Mouse (Mus musculus) spleen, adult 2 months (tissue): ENCODE results near the gene Apba1. TPM values are rescaled to one million over a fixed set of nuclear protein-coding genes. Genes with fewer than 3 reads are reported as not detected.

Experiments
- DNase-seq, 2 experiments: peaks; one replicate each; pipeline versions ENCODE4 v3.0.0 to v3.0.0-alpha.2; 2012 to 2021; ENCODE audit warnings: low spot score in 2 of 2, low read depth in 1 of 2
- H3K27ac ChIP-seq: fragments of 200-500 bp; 2 replicates; pipeline ENCODE4 v1.5.1; 2012; ENCODE audit warnings: low read length, inconsistent platforms; ENCODE audit not compliant: insufficient read depth
- H3K27me3 ChIP-seq: fragments of 200-500 bp; 2 replicates; pipeline ENCODE4 v1.6.1; 2012; ENCODE audit warnings: mild to moderate bottlenecking, moderate library complexity, low read length, inconsistent platforms; ENCODE audit not compliant: control insufficient read depth, insufficient read depth
- H3K36me3 ChIP-seq: fragments of 200-500 bp; 2 replicates; pipeline ENCODE4 v1.6.1; 2012; ENCODE audit warnings: mild to moderate bottlenecking, low read length, inconsistent platforms; ENCODE audit not compliant: control insufficient read depth, insufficient read depth
- H3K4me1 ChIP-seq: fragments of 200-500 bp; 2 replicates; pipeline ENCODE4 v1.6.1; 2011; ENCODE audit warnings: inconsistent platforms; ENCODE audit not compliant: control insufficient read depth, insufficient read depth, insufficient read length
- H3K4me3 ChIP-seq: fragments of 200-500 bp; 2 replicates; pipeline ENCODE4 v1.5.1; 2011; ENCODE audit warnings: mild to moderate bottlenecking, inconsistent platforms; ENCODE audit not compliant: insufficient read depth, insufficient read length; ENCODE audit errors: extremely low read depth
- CTCF ChIP-seq: fragments of 200-500 bp; IDR thresholded peaks from 2 replicates; pipeline ENCODE4 v1.5.1; 2011; ENCODE audit warnings: mild to moderate bottlenecking, inconsistent platforms; ENCODE audit not compliant: insufficient read depth, insufficient read length, insufficient replicate concordance; ENCODE audit errors: extremely low read depth
- POLR2A ChIP-seq: fragments of 200-500 bp; IDR thresholded peaks from 2 replicates; pipeline ENCODE4 v1.6.1; 2011; ENCODE audit warnings: low read depth, low read length, inconsistent platforms
- WGBS: fragments of 180-500 bp; shearing (Covaris S2); methylation state at CpG from one replicate; pipeline ENCODE4 v1.1.7; 2018; 5-methylcytosine and 5-hydroxymethylcytosine counted together
- polyA plus RNA-seq: library from polyadenylated mRNA; depleted of rRNA; stranded (reverse); fragments of >200 nt; gene quantifications from 2 replicates; pipeline ENCODE4 v1.2.3, GENCODE M21; 2012; rRNA removed

The Apba1 gene
- polyA plus RNA-seq, 1 experiment = 2.1 TPM

DNA sequence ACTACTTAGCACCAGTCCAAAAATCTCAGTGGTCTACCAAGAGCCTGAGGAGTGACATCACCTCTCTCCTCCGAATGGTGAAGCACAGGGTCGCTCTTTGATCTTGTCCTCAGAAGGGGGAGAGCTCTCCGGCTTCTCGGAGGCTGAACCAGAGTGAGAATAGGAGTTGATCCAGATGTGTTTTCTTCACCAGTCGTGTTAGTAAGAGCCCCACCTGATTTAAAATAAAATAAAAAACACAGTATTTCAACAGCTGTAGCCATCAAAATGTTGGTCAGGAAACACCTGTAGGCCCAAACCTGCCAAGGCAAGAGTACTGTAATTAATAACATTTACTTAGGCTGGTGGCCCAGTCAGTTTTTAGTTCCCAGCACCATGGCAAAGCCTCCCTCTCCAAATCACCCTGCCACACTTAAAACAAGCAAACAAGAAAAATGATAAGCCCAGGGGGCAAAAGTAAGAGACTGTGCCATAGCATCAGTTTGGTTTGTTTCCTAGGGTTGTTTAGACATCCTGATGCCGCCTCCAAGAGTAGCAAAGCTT lies 219.3 kb downstream of the Apba1 start:
- H3K36me3 ChIP-seq = no peaks in the 10 kb centered on the region
- DNase-seq = no peak
- H3K4me1 ChIP-seq = no peaks in the 10 kb centered on the region
- no peaks in the 10 kb centered on the region for H3K27me3 ChIP-seq
- 80% methylated on average over 6 of the region's 6 CpGs for WGBS
- TF ChIP-seq CTCF (no peak), POLR2A (no peak)
- H3K27ac ChIP-seq = no peak overlapping the region
- H3K4me3 ChIP-seq = no peak overlapping the region

DNA sequence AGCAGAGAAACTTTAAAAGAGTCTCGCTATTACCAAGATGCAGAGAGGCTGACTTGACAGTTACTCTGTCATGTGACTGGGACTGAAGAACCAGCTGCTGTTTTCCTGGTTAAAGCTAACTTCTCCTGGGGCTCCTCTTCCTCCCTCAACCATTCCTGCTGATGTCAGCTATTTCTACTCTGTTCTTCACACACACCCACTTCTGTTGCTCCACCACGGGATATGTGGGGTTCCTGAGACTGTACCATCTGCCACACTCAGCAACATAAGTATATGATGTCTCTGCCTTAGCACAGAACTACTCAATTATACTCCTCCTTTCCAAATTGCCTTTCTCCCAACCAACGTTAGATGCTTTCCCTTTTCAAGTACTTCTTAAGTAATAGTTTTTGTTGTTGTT lies 221.9 kb downstream of the Apba1 start:
- no peak for DNase-seq
- Histone ChIP-seq H3K27me3 (no peaks in the 10 kb centered on the region), H3K27ac (no peak overlapping the region), H3K4me1 (no peaks in the 10 kb centered on the region), H3K36me3 (no peaks in the 10 kb centered on the region), H3K4me3 (no peak overlapping the region)
- no peak for TF ChIP-seq POLR2A
- TF ChIP-seq CTCF = no peak
- WGBS = 69% methylated on average over 3 of the region's 3 CpGs

DNA sequence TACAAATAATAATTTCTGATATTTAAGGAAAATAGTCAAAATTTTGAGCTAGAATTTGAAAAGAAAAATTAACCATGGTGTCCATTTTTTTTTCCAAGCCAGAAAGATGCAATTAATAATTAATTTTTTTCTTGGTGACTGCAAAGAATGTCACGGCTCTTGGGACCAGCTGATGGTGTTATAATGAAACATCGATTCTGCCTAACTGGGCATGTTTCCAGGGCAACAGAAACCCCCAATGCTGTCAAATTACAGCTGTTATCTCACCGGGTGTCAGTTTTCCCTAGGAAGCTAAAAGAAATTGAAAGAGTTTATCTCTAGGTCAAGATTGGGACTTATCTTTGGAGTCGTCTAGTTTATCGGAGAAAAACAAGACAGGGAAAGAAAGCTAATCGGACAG lies 225.5 kb downstream of the Apba1 start:
- H3K27me3 ChIP-seq = no peaks in the 10 kb centered on the region
- TF ChIP-seq POLR2A = no peak
- no peak for TF ChIP-seq CTCF
- H3K4me3 ChIP-seq = no peak overlapping the region
- no peak for DNase-seq
- no peaks in the 10 kb centered on the region for H3K4me1 ChIP-seq
- no peaks in the 10 kb centered on the region for H3K36me3 ChIP-seq
- no peak overlapping the region for H3K27ac ChIP-seq
- WGBS = 87% methylated on average over 6 of the region's 6 CpGs

DNA sequence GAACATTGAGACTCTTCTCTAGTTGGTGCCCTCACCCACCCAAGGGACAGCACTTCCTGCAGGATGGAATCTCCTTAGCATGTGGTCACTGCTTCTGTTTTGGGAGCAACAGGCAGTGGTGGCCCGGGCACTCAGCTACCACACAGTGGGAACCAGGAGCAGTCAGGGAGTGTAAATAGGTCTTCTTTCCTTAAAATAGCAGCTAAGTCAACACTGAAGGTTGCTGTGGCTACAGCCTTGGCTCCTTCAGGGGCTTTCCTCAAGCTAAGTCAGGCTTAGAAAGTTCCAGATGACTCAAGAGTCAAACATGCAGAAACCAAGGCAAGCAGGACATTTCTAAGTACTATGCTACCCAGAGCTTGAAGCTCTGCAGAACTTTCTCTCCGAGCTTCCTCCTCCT lies 228.6 kb downstream of the Apba1 start:
- 52% methylated on average over 2 of the region's 2 CpGs for WGBS
- DNase-seq = no peak
- no peak for TF ChIP-seq POLR2A
- no peak for TF ChIP-seq CTCF
- H3K27ac ChIP-seq = no peak overlapping the region
- H3K36me3 ChIP-seq = no peaks in the 10 kb centered on the region
- no peaks in the 10 kb centered on the region for H3K27me3 ChIP-seq
- H3K4me1 ChIP-seq = no peaks in the 10 kb centered on the region
- H3K4me3 ChIP-seq = no peak overlapping the region

DNA sequence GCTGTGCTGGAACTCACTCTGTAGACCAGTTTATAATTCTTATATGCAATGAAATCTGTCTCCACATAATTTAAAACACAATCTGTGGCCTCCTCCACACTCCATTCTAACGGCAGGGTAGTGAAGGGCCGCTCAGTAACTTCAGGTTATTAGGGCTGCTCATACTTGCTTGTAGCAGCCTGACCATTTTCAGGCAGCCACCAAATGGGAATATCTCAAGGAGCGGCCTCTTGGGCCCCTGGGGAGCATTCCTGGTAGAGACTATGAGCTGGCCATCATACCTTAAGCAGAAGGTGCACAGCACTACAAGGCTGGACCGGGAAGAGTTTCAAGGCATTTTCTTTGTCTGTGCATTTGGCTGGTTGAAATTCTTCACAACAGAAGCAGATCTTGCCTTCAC lies 229.5 kb downstream of the Apba1 start:
- no peak for DNase-seq
- WGBS = 93% methylated on average over 4 of the region's 4 CpGs
- Histone ChIP-seq H3K4me3 (no peak overlapping the region), H3K4me1 (no peaks in the 10 kb centered on the region), H3K36me3 (no peaks in the 10 kb centered on the region), H3K27me3 (no peaks in the 10 kb centered on the region), H3K27ac (no peak overlapping the region)
- TF ChIP-seq CTCF (no peak), POLR2A (no peak)

DNA sequence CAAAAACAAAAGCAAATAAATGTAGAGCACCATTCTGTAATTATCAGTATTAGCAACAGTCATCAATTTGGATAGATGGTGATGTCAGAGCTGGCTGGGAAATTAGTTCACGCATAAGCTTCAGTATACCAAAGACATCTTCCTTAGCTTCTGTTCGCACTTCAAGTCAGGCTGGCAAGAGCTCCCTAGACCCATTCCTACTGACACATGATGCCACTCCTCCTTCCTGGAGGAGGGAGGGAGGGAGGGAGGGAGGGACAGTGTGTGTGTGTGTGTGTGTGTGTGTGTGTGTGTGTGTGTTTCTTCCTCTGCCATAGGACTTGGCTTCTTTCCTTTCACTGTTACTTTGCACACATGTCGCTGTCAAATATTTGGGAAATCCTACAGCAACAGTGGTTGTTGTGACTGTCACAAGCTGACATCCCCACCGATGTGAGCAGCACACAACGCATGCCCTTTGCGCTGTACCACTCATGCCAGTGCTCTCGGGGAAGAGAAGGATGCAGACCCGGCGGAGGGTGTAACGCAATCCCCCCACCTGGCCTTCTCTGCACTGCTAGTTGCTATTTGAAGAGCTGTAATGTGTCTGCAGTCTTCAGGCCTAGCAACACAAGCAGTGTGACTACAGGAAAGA lies 237.2 kb downstream of the Apba1 start:
- Histone ChIP-seq H3K4me3 (no peak overlapping the region), H3K4me1 (no peaks in the 10 kb centered on the region), H3K36me3 (no peaks in the 10 kb centered on the region), H3K27ac (no peak overlapping the region), H3K27me3 (no peaks in the 10 kb centered on the region)
- TF ChIP-seq CTCF (no peak), POLR2A (no peak)
- WGBS = 89% methylated on average over 10 of the region's 10 CpGs
- no peak for DNase-seq

Other genes with a start within 250 kb of the Apba1 start
- gene 1700028P14Rik, start 106.1 kb upstream of the Apba1 start, polyA plus RNA-seq = not detected in 2 replicates
- gene Ptar1, start 71.5 kb upstream of the Apba1 start, polyA plus RNA-seq = 1.3 and 1.5 TPM in 2 replicates